ENCODE assay signal across 9 mouse cellular contexts in genomic region chr4:48051674-48052121, GRCm38 (mm10). TPM values are rescaled to one million over a fixed set of nuclear protein-coding genes. Genes with fewer than 3 reads are reported as not detected.
DNase-seq lines count a peak whose midpoint lies in the region; ATAC-seq and TF ChIP-seq lines count a peak whose summit lies in the region.
"Had no signal": no experiment of that assay in that cellular context is flagged by ENCODE, and none has a peak within 500 bp of the region (broad histone marks: within the 10 kb centered on the region; RNA-seq: fewer than 3 reads in every experiment).

No protein-coding gene starts in this region.

- TF ChIP-seq EP300 in stomach, postnatal 0 days (optimal IDR thresholded peaks at IDR 0.05): no peak

- no peak overlapping the region for H3K27ac ChIP-seq in heart, embryonic 11.5 days (ENCODE audit: low read depth, low read length)
- no peak overlapping the region for H3K27ac ChIP-seq in heart, embryonic 16.5 days (ENCODE audit: low read length)
- H3K27ac ChIP-seq in liver, embryonic 15.5 days (replicated peaks): no peak overlapping the region
- H3K27ac ChIP-seq in stomach, postnatal 0 days (replicated peaks): no peak overlapping the region

- under 1% methylated on average over 37 of the region's 37 CpGs for WGBS in heart, embryonic 11.5 days (ENCODE audit: insufficient replicate concordance)
- under 1% methylated on average over 37 of the region's 37 CpGs for WGBS in heart, embryonic 16.5 days
- 1% methylated on average over 37 of the region's 37 CpGs for WGBS in liver, embryonic 15.5 days (ENCODE audit: insufficient replicate concordance)
- WGBS in stomach, postnatal 0 days: 2% methylated on average over 36 of the region's 37 CpGs

- no peak for DNase-seq in heart, adult 9 months (ENCODE audit: low spot score in 2 of 2)
- DNase-seq in brain, embryonic 14.5 days (ENCODE audit: low read depth): peak; percentile 18
- DNase-seq in stomach, postnatal 0 days (ENCODE audit: low spot score): peak; percentile 25
- no peak for DNase-seq in Muller cell, postnatal 12 days (ENCODE audit: inconsistent ontology term)

- peak overlapping the region; percentile 34; the same call in 1 of the 2 replicates for H3K9ac ChIP-seq in heart, embryonic 11.5 days (ENCODE audit: low read depth, low read length)
- peak overlapping the region; percentile 62 for H3K9ac ChIP-seq in heart, embryonic 16.5 days (ENCODE audit: low read length)
- no peak overlapping the region for H3K9ac ChIP-seq in liver, embryonic 15.5 days
- no peak overlapping the region for H3K9ac ChIP-seq in stomach, postnatal 0 days (ENCODE audit: low read length)

- no peak for TF ChIP-seq POLR2A in brain, embryonic 14.5 days (IDR thresholded peaks at IDR 0.05; ENCODE audit: borderline replicate concordance, extremely low read depth, insufficient read depth, insufficient read length, poor library complexity, severe bottlenecking)

- H3K9me3 ChIP-seq in heart, embryonic 11.5 days (replicated peaks; ENCODE audit: control insufficient read depth, low read length): no peaks in the 10 kb centered on the region
- H3K9me3 ChIP-seq in heart, embryonic 16.5 days (replicated peaks; ENCODE audit: control insufficient read depth, low read length): no peaks in the 10 kb centered on the region
- no peaks in the 10 kb centered on the region for H3K9me3 ChIP-seq in liver, embryonic 15.5 days (replicated peaks)
- H3K9me3 ChIP-seq in stomach, postnatal 0 days (ENCODE audit: control insufficient read depth, low read length): no peaks in the 10 kb centered on the region
- H3K9me3 ChIP-seq: G1E had no signal

- peaks cover 22% of the 10 kb centered on the region for H3K4me1 ChIP-seq in heart, embryonic 11.5 days (ENCODE audit: control insufficient read depth, insufficient read depth, low read length)
- H3K4me1 ChIP-seq in heart, embryonic 16.5 days (ENCODE audit: control insufficient read depth, insufficient read depth, low read length): peaks cover 22% of the 10 kb centered on the region
- H3K4me1 ChIP-seq in liver, embryonic 15.5 days (replicated peaks): peaks cover 19% of the 10 kb centered on the region
- peaks cover 10% of the 10 kb centered on the region; the same call in 1 of the 2 replicates for H3K4me1 ChIP-seq in stomach, postnatal 0 days (replicated peaks; ENCODE audit: control insufficient read depth, insufficient read depth)

- no peak for TF ChIP-seq CTCF in brain, embryonic 14.5 days (IDR thresholded peaks at IDR 0.05; ENCODE audit: borderline replicate concordance, extremely low read depth, insufficient read depth, insufficient read length)
- no peak; the same call in 1 of the 2 replicates for TF ChIP-seq CTCF in stomach, postnatal 0 days (IDR thresholded peaks at IDR 0.05; ENCODE audit: low read depth)

- H3K4me3 ChIP-seq in heart, embryonic 11.5 days (ENCODE audit: low read depth, low read length): peak overlapping the region; percentile 51
- H3K4me3 ChIP-seq in heart, embryonic 16.5 days (ENCODE audit: low read length): peak overlapping the region; percentile 59
- H3K4me3 ChIP-seq in liver, embryonic 15.5 days (replicated peaks): 0 out of 2 replicates have a peak overlapping the region, but pooled peaks have one; percentile 10
- H3K4me3 ChIP-seq in stomach, postnatal 0 days (ENCODE audit: low read depth, low read length): peak overlapping the region; percentile 26

- H3K4me2 ChIP-seq in heart, embryonic 11.5 days: peak overlapping the region; percentile 90
- peak overlapping the region; percentile 89 for H3K4me2 ChIP-seq in heart, embryonic 16.5 days (ENCODE audit: low read depth, low read length)
- H3K4me2 ChIP-seq in liver, embryonic 15.5 days: peak overlapping the region; percentile 48
- peak overlapping the region; percentile 57 for H3K4me2 ChIP-seq in stomach, postnatal 0 days (replicated peaks; ENCODE audit: low read depth)

- H3K36me3 ChIP-seq in heart, embryonic 11.5 days (ENCODE audit: control insufficient read depth, insufficient read depth, low read length): no peaks in the 10 kb centered on the region
- H3K36me3 ChIP-seq in heart, embryonic 16.5 days (ENCODE audit: control insufficient read depth, insufficient read depth): no peaks in the 10 kb centered on the region
- H3K36me3 ChIP-seq in liver, embryonic 15.5 days (replicated peaks): no peaks in the 10 kb centered on the region
- no peaks in the 10 kb centered on the region for H3K36me3 ChIP-seq in stomach, postnatal 0 days (ENCODE audit: control insufficient read depth, insufficient read depth, low read length)
- H3K36me3 ChIP-seq: G1E had no signal

- H3K27me3 ChIP-seq in heart, embryonic 11.5 days (ENCODE audit: control insufficient read depth, insufficient read depth, low read length): peaks cover 75% of the 10 kb centered on the region
- H3K27me3 ChIP-seq in heart, embryonic 16.5 days (ENCODE audit: control insufficient read depth, insufficient read depth, low read length): peaks cover 68% of the 10 kb centered on the region
- peaks cover 89% of the 10 kb centered on the region for H3K27me3 ChIP-seq in liver, embryonic 15.5 days
- H3K27me3 ChIP-seq in stomach, postnatal 0 days (ENCODE audit: control insufficient read depth, insufficient read depth, low read length): peaks cover 17% of the 10 kb centered on the region

- no peak for ATAC-seq in heart, embryonic 11.5 days (replicated peaks; ENCODE audit: insufficient number of reproducible peaks, low FRiP score, low TSS enrichment)
- ATAC-seq in heart, embryonic 16.5 days (replicated peaks; ENCODE audit: extremely low read depth, insufficient read depth, low FRiP score): no peak; the same call in 1 of the 2 replicates
- no peak for ATAC-seq in liver, embryonic 15.5 days (ENCODE audit: insufficient read depth)
- ATAC-seq in stomach, postnatal 0 days (ENCODE audit: low FRiP score, low TSS enrichment): no peak
- no peak; the same call in 1 of the 2 replicates for ATAC-seq in frontal cortex, adult (ENCODE audit: low TSS enrichment)

RNA-seq across cellular contexts. Expression of gene Nr4a3, which starts 6.7 kb away (rescaled TPM):
- 0.17 TPM in 1 of 2 replicates, not detected in the other for polyA plus RNA-seq in heart, embryonic 11.5 days (2014; fragmentation: Nextera tagmentation; extraction: Ambion mirVana)
- polyA plus RNA-seq in brain, embryonic 14.5 days (2012; rRNA removed): 5.7 and 6.5 TPM in 2 replicates
- 0.13 and 0.24 TPM in 2 replicates for polyA plus RNA-seq in heart, embryonic 16.5 days (2015; fragmentation: Nextera tagmentation; extraction: Ambion mirVana)
- polyA plus RNA-seq in liver, embryonic 15.5 days (2015; fragmentation: Nextera tagmentation; extraction: Ambion mirVana): not detected in 2 replicates
- polyA plus RNA-seq in stomach, postnatal 0 days (2015; fragmentation: Nextera tagmentation; extraction: Ambion mirVana): 0.34 and 1.5 TPM in 2 replicates

Comparison
In these comparisons a context has a peak if more than half of its experiments do, and no peak if none do; other contexts are left out.
1. H3K9ac ChIP-seq: peak in heart, embryonic 11.5 days (single experiment) and heart, embryonic 16.5 days (single experiment); none in liver, embryonic 15.5 days (single experiment) and stomach, postnatal 0 days (single experiment).
2. DNase-seq: peak in brain, embryonic 14.5 days (single experiment) and stomach, postnatal 0 days (single experiment); none in heart, adult 9 months (0 of 2) and Muller cell, postnatal 12 days (single experiment).
3. Peak in every context shown above with its lines, with median percentiles within 50 percentile points of each other: H3K4me2 ChIP-seq and H3K4me3 ChIP-seq.